Mouse (Mus musculus) Patski (cell line): ENCODE results near the gene Dcp1a. TPM values are rescaled to one million over a fixed set of nuclear protein-coding genes. Genes with fewer than 3 reads are reported as not detected.

ENCODE experiments used
- ATAC-seq: fragments of 100-300 bp; one replicate; pipeline ENCODE4 v1.8.0; 2021
- CTCF ChIA-PET: fragments of 350-600 bp; sonication (Branson Sonifier 250); formaldehyde crosslinking; loops from one replicate; lab custom pipeline; 2022; ENCODE audit warnings: inconsistent platforms; lab: Charles Lee
- POLR2A ChIA-PET: fragments of 350-600 bp; sonication (Branson Sonifier 250); formaldehyde crosslinking; loops from one replicate; lab custom pipeline; 2022; ENCODE audit warnings: antibody characterized with exemption, inconsistent platforms; lab: Charles Lee
- DNase-seq: peaks from one replicate; pipeline ENCODE4 v3.0.0-alpha.2; 2011; ENCODE audit warnings: low read depth, low spot score
- H3K27me3 ChIP-seq: fragments of 371-371 bp; one replicate; pipeline ENCODE4 v1.5.1; 2021
- CTCF ChIP-seq: fragments of 100-300 bp; IDR thresholded peaks from one replicate; pipeline ENCODE4 v1.5.1; 2021
- in situ Hi-C: fragments of 300-500 bp; cut with MboI; formaldehyde crosslinking; loops from 3 replicates; pipeline ENCODE4 v1.11.1; 2018; ENCODE audit warnings: low pct_unique_long_range_greater_than_20kb, mixed read lengths
- polyA plus RNA-seq: library from polyadenylated mRNA; unstranded; gene quantifications from one replicate; pipeline ENCODE4 v1.2.3, GENCODE M21; 2021

Dcp1a gene
- 19.6 TPM for polyA plus RNA-seq

- peak; percentile 97 for ATAC-seq
- no peak for TF ChIP-seq CTCF
- ChIA-PET POLR2A (interaction anchor here (2.0 kb wide), 1 partner anchor 14 kb away, joined by 7 read pairs; no protein-coding TSS in a partner anchor), CTCF (interaction anchor here (1.3 kb wide), 1 partner anchor 59 kb away, joined by 3 read pairs; no protein-coding TSS in a partner anchor)
- in situ Hi-C loops, result loop anchor here (10.0 kb wide), 1 partner anchor 495 kb away; no protein-coding TSS in a partner anchor
- DNase-seq, result peak; percentile 75
- H3K27me3 ChIP-seq, result no peaks in the 10 kb centered on the region
These were observed at the start of gene Dcp1a for GRCm38 (mm10) chr14:30479361-30479948. Dcp1a (plus strand) TSS chr14:30479535.

GRCm38 (mm10) chr14:30429606-30430005, 49.7 kb upstream of the Dcp1a start:
- DNase-seq, result no peak
- in situ Hi-C loops, result no loop called here
- ChIA-PET POLR2A (no interaction called here), CTCF (no interaction called here)
- H3K27me3 ChIP-seq, result peaks cover 7% of the 10 kb centered on the region
- no peak for TF ChIP-seq CTCF
- ATAC-seq, result no peak

GRCm38 (mm10) chr14:30430026-30430425, 49.3 kb upstream of the Dcp1a start:
- peaks cover 7% of the 10 kb centered on the region for H3K27me3 ChIP-seq
- ChIA-PET POLR2A (no interaction called here), CTCF (no interaction called here)
- TF ChIP-seq CTCF, result no peak
- ATAC-seq (no peak), DNase-seq (no peak)
- in situ Hi-C loops, result no loop called here

GRCm38 (mm10) chr14:30430446-30430845, 48.9 kb upstream of the Dcp1a start:
- no peak for DNase-seq
- POLR2A ChIA-PET, result no interaction called here
- H3K27me3 ChIP-seq, result peaks cover 7% of the 10 kb centered on the region
- CTCF ChIA-PET, result interaction anchor here (1.4 kb wide), 1 partner anchor 11 kb away, joined by 3 read pairs; no protein-coding TSS in a partner anchor
- in situ Hi-C loops, result no loop called here
- TF ChIP-seq CTCF, result no peak
- ATAC-seq, result no peak

GRCm38 (mm10) chr14:30435316-30435715, 44.0 kb upstream of the Dcp1a start:
- in situ Hi-C loops, result no loop called here
- peaks cover 40% of the 10 kb centered on the region for H3K27me3 ChIP-seq
- DNase-seq (no peak), ATAC-seq (no peak)
- CTCF ChIA-PET, result no interaction called here
- TF ChIP-seq CTCF, result no peak
- POLR2A ChIA-PET, result no interaction called here

- ATAC-seq, result no peak
- in situ Hi-C loops, result no loop called here
- POLR2A ChIA-PET, result no interaction called here
These were observed 39.4 kb upstream of the Dcp1a start for GRCm38 (mm10) chr14:30439915-30440314.

GRCm38 (mm10) chr14:30455801-30456595, 23.3 kb upstream of the Dcp1a start:
- ATAC-seq (no peak), DNase-seq (no peak)
- in situ Hi-C loops, result loop anchor here (5.0 kb wide), 1 partner anchor 324 kb away; no protein-coding TSS in a partner anchor
- peaks cover 24% of the 10 kb centered on the region for H3K27me3 ChIP-seq
- TF ChIP-seq CTCF, result no peak
- ChIA-PET POLR2A (interaction anchor here (0.7 to 1.1 kb wide), 2 partner anchors 10 to 151 kb away, joined by 3 read pairs; no protein-coding TSS in a partner anchor), CTCF (no interaction called here)

More at GRCm38 (mm10) chr14:30439915-30440314, 39.4 kb upstream of the Dcp1a start:
- no peak for TF ChIP-seq CTCF
- no peak for DNase-seq
- CTCF ChIA-PET, result no interaction called here
- peaks cover 54% of the 10 kb centered on the region for H3K27me3 ChIP-seq

GRCm38 (mm10) chr14:30457436-30457835, 21.9 kb upstream of the Dcp1a start:
- ChIA-PET CTCF (no interaction called here), POLR2A (no interaction called here)
- DNase-seq (no peak), ATAC-seq (no peak)
- peaks cover 20% of the 10 kb centered on the region for H3K27me3 ChIP-seq
- no peak for TF ChIP-seq CTCF
- in situ Hi-C loops, result loop anchor here (5.0 kb wide), 1 partner anchor 325 kb away; no protein-coding TSS in a partner anchor

- ChIA-PET CTCF (no interaction called here), POLR2A (no interaction called here)
- in situ Hi-C loops, result loop anchor here (5.0 kb wide), 1 partner anchor 326 kb away; no protein-coding TSS in a partner anchor
- no peak for TF ChIP-seq CTCF
- no peak for ATAC-seq
- peaks cover 20% of the 10 kb centered on the region for H3K27me3 ChIP-seq
- DNase-seq, result no peak
These were observed 21.4 kb upstream of the Dcp1a start for GRCm38 (mm10) chr14:30457897-30458296.

- no peak for TF ChIP-seq CTCF
- CTCF ChIA-PET, result interaction anchor here (1.0 to 1.7 kb wide), 5 partner anchors 19 to 480 kb away, joined by 3 to 7 read pairs (median 3); no protein-coding TSS in a partner anchor
- in situ Hi-C loops, result loop anchor here (5.0 kb wide), 1 partner anchor 327 kb away; no protein-coding TSS in a partner anchor
- DNase-seq (no peak), ATAC-seq (no peak)
- H3K27me3 ChIP-seq, result peaks cover 24% of the 10 kb centered on the region
- POLR2A ChIA-PET, result interaction anchor here (0.6 kb wide), 1 partner anchor 1244 kb away, joined by 4 read pairs; no protein-coding TSS in a partner anchor
These were observed 20.5 kb upstream of the Dcp1a start for GRCm38 (mm10) chr14:30458820-30459219.
